Mouse (Mus musculus) ES-Bruce4 (cell line): ENCODE results near the gene Pibf1.

Experiments
- CTCF ChIP-seq: IDR thresholded peaks from one replicate; pipeline ENCODE4 v1.8.1; 2011; ENCODE audit warnings: low read depth, low read length
- POLR2A ChIP-seq: IDR thresholded peaks from one replicate; pipeline ENCODE4 v1.8.1; 2011; ENCODE audit warnings: low read length; ENCODE audit not compliant: insufficient read depth

DNA sequence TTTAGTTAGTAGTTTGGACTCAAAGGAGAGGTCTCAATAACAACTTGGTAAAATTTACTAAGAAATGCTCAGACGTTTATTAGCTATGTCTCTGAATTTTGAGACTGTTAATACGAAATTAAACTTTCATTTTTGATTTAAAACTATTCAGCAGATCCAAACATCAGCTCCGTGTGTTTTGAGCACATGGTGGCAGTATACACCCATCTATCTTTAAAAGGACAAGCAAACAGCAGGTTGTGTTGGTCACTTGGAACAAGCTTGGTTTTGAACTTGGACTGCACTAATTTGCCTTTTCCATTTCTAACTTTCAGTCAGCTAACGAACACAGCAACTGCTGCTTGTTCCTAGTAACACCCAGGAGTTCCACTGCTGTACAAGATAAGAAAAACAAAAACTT, 18.4 kb downstream of the Pibf1 start:
- TF ChIP-seq POLR2A: no peak
- TF ChIP-seq CTCF: no peak
